Mouse (Mus musculus) midbrain, embryonic 15.5 days (tissue): ENCODE measurements at regions not wholly inside any gene's neighbourhood (a gene's known extent, or its start where the extent isn't known, plus 50 kb on each side); places are given as distances from the start of the nearest gene placed in this dataset.

ENCODE experiments used
- ATAC-seq: fragments of 200-750 bp; cut with Nextera tagmentation; replicated peaks from 2 replicates; pipeline ENCODE4 v1.8.0; 2017; ENCODE audit warnings: moderate TSS enrichment
- H3K27ac ChIP-seq: fragments of 300-500 bp; sonication (generic); 2 replicates; pipeline ENCODE4 v1.5.1; 2015; ENCODE audit warnings: mild to moderate bottlenecking, inconsistent platforms
- H3K27me3 ChIP-seq: fragments of 300-500 bp; sonication (generic); replicated peaks from 2 replicates; pipeline ENCODE4 v1.6.1; 2015; ENCODE audit warnings: inconsistent platforms
- H3K36me3 ChIP-seq: fragments of 300-500 bp; sonication (generic); replicated peaks from 2 replicates; pipeline ENCODE4 v1.6.1; 2015; ENCODE audit warnings: inconsistent platforms
- H3K4me1 ChIP-seq: fragments of 300-500 bp; sonication (generic); 2 replicates; pipeline ENCODE4 v1.6.1; 2015; ENCODE audit warnings: inconsistent platforms
- H3K4me2 ChIP-seq: fragments of 300-500 bp; sonication (generic); 2 replicates; pipeline ENCODE4 v1.6.1; 2015; ENCODE audit warnings: inconsistent platforms, mild to moderate bottlenecking, moderate library complexity
- H3K4me3 ChIP-seq: fragments of 300-500 bp; sonication (generic); 2 replicates; pipeline ENCODE4 v1.5.1; 2015; ENCODE audit warnings: mild to moderate bottlenecking, inconsistent platforms
- H3K9ac ChIP-seq: fragments of 300-500 bp; sonication (generic); 2 replicates; pipeline ENCODE4 v1.6.1; 2015; ENCODE audit warnings: mild to moderate bottlenecking, inconsistent platforms
- H3K9me3 ChIP-seq: fragments of 300-500 bp; sonication (generic); 2 replicates; pipeline ENCODE4 v1.6.1; 2016; ENCODE audit warnings: inconsistent platforms
- WGBS: fragments of 180-500 bp; shearing (Covaris S2); methylation state at CpG from one replicate; pipeline ENCODE4 v1.1.7; 2015; ENCODE audit warnings: mixed read lengths; 5-methylcytosine and 5-hydroxymethylcytosine counted together

- no peaks in the 10 kb centered on the region for H3K4me1 ChIP-seq
- no peak overlapping the region for H3K4me3 ChIP-seq
- H3K27me3 ChIP-seq = no peaks in the 10 kb centered on the region
- WGBS = 84% methylated on average over 3 of the region's 3 CpGs
- ATAC-seq = no peak
- no peak overlapping the region for H3K4me2 ChIP-seq
- H3K9me3 ChIP-seq = no peaks in the 10 kb centered on the region
- no peak overlapping the region for H3K9ac ChIP-seq
- H3K27ac ChIP-seq = no peak overlapping the region
- no peaks in the 10 kb centered on the region for H3K36me3 ChIP-seq
Observed at GRCm38 (mm10) chr1:119247117-119247516, 174.9 kb downstream of the Inhbb start.

DNA sequence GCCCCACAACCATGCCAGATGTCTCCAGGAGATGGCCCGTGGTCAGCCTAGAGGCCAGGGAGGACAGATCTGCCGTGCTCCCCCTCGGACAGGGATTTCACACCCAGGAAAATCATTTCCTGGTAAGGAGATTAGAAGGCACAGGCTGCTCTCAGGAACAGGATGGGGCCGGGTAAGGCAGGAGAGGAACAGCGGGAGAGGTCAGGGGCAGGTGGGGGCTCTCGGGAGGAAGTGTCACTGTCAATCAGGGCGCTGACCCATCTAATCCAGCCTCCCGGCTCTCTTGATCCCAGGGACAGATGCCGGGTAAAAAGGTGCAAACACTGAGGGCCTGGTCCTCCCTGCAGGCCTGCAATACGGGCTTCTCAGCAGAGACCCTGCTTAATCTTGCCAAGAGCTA is 183.6 kb downstream of the Inhbb start:
- no peak for ATAC-seq
- Histone ChIP-seq H3K4me1 (no peaks in the 10 kb centered on the region), H3K27me3 (no peaks in the 10 kb centered on the region), H3K9ac (no peak overlapping the region), H3K27ac (no peak overlapping the region), H3K36me3 (no peaks in the 10 kb centered on the region), H3K9me3 (no peaks in the 10 kb centered on the region), H3K4me3 (no peak overlapping the region), H3K4me2 (no peak overlapping the region)
- WGBS = 37% methylated on average over 10 of the region's 10 CpGs

- H3K27ac ChIP-seq = no peak overlapping the region
- no peak for ATAC-seq
- H3K4me1 ChIP-seq = no peaks in the 10 kb centered on the region
- no peaks in the 10 kb centered on the region for H3K36me3 ChIP-seq
- no peak overlapping the region for H3K9ac ChIP-seq
- WGBS = 74% methylated on average over 3 of the region's 3 CpGs
- no peak overlapping the region for H3K4me2 ChIP-seq
- H3K9me3 ChIP-seq = no peaks in the 10 kb centered on the region; the same call in 1 of the 2 replicates
- no peak overlapping the region for H3K4me3 ChIP-seq
- H3K27me3 ChIP-seq = no peaks in the 10 kb centered on the region
Observed at GRCm38 (mm10) chr1:119236787-119237186, 183.4 kb upstream of the Gli2 start.

GRCm38 (mm10) chr1:119234449-119234848 is 181.0 kb upstream of the Gli2 start:
- WGBS = 86% methylated on average over 9 of the region's 9 CpGs

DNA sequence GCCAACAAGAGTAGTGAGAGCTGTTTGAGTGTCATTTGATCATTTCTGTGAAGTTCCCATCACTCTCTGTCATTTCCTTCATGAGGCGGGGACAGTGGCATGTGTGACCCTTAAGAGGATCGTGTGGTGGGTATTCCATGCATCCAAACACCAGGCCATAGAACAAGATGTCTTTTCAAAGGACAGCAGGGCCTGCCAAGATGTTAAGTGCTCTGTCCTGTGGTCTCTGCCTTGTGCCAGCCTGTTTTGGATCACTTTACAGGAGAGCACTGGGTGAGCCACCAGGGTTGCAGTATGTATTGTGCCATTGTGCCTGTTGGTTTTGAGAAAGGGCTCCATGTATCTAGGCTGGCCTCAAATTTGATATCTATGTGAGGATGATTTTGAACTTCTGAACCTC is 173.6 kb upstream of the Gli2 start:
- no peak for ATAC-seq
- Histone ChIP-seq H3K4me2 (no peak overlapping the region), H3K4me3 (no peak overlapping the region), H3K27ac (no peak overlapping the region), H3K9ac (no peak overlapping the region), H3K27me3 (no peaks in the 10 kb centered on the region), H3K36me3 (no peaks in the 10 kb centered on the region), H3K9me3 (no peaks in the 10 kb centered on the region), H3K4me1 (no peaks in the 10 kb centered on the region)
- 87% methylated on average over 2 of the region's 2 CpGs for WGBS

More at GRCm38 (mm10) chr1:119234449-119234848, 181.0 kb upstream of the Gli2 start:
- Histone ChIP-seq H3K4me2 (no peak overlapping the region), H3K27ac (no peak overlapping the region), H3K36me3 (no peaks in the 10 kb centered on the region), H3K9ac (no peak overlapping the region), H3K4me3 (no peak overlapping the region), H3K27me3 (no peaks in the 10 kb centered on the region), H3K9me3 (no peaks in the 10 kb centered on the region; the same call in 1 of the 2 replicates), H3K4me1 (no peaks in the 10 kb centered on the region)
- no peak for ATAC-seq

GRCm38 (mm10) chr1:119223876-119224275 is 170.5 kb upstream of the Gli2 start:
- Histone ChIP-seq H3K27me3 (no peaks in the 10 kb centered on the region), H3K9me3 (no peaks in the 10 kb centered on the region), H3K9ac (no peak overlapping the region), H3K4me2 (no peak overlapping the region), H3K4me1 (no peaks in the 10 kb centered on the region), H3K27ac (no peak overlapping the region), H3K4me3 (no peak overlapping the region), H3K36me3 (no peaks in the 10 kb centered on the region)
- ATAC-seq = no peak
- WGBS = 88% methylated on average over 8 of the region's 8 CpGs

GRCm38 (mm10) chr1:119221901-119222300 is 168.5 kb upstream of the Gli2 start:
- 89% methylated on average over 6 of the region's 6 CpGs for WGBS
- no peaks in the 10 kb centered on the region for H3K9me3 ChIP-seq
- no peaks in the 10 kb centered on the region for H3K27me3 ChIP-seq
- no peak overlapping the region for H3K9ac ChIP-seq
- H3K4me1 ChIP-seq = no peaks in the 10 kb centered on the region
- H3K4me3 ChIP-seq = no peak overlapping the region
- H3K36me3 ChIP-seq = no peaks in the 10 kb centered on the region
- H3K27ac ChIP-seq = no peak overlapping the region
- H3K4me2 ChIP-seq = no peak overlapping the region
- no peak for ATAC-seq

DNA sequence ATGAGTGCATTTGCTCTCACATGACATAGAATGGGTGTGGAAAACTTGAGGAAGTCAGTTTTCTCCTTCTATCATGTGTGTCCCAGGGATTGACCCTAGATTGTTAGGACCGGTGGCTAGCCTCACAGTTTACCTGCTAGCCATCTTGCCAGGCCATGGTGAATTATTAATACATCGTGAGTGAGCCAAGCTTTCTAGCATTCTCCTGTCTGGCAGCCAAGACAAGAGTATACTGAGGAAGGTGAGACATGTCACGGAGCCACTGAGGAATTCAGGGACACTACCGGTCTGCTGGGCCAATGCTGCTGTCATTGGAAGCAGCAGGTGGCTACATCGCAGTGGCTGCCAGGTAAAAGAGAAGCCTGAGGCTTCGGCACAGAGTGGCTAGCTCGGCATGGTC is 167.6 kb upstream of the Gli2 start:
- H3K27ac ChIP-seq = no peak overlapping the region
- no peak overlapping the region for H3K4me2 ChIP-seq
- H3K9me3 ChIP-seq = no peaks in the 10 kb centered on the region
- WGBS = 81% methylated on average over 7 of the region's 7 CpGs
- H3K4me1 ChIP-seq = no peaks in the 10 kb centered on the region
- no peaks in the 10 kb centered on the region for H3K27me3 ChIP-seq
- no peaks in the 10 kb centered on the region for H3K36me3 ChIP-seq
- no peak overlapping the region for H3K4me3 ChIP-seq
- no peak overlapping the region for H3K9ac ChIP-seq
- ATAC-seq = no peak

- no peak overlapping the region for H3K27ac ChIP-seq
- H3K9ac ChIP-seq = no peak overlapping the region
- H3K4me1 ChIP-seq = no peaks in the 10 kb centered on the region
- H3K9me3 ChIP-seq = no peaks in the 10 kb centered on the region
- H3K4me2 ChIP-seq = no peak overlapping the region
- H3K36me3 ChIP-seq = no peaks in the 10 kb centered on the region
- H3K27me3 ChIP-seq = no peaks in the 10 kb centered on the region
- H3K4me3 ChIP-seq = no peak overlapping the region
- WGBS = 81% methylated on average over 10 of the region's 10 CpGs
- no peak for ATAC-seq
Observed at GRCm38 (mm10) chr1:119219817-119220216, 166.4 kb upstream of the Gli2 start.

GRCm38 (mm10) chr1:119217387-119217786 is 164.0 kb upstream of the Gli2 start:
- 59% methylated on average over 4 of the region's 4 CpGs for WGBS
- no peak for ATAC-seq

GRCm38 (mm10) chr1:119209607-119210007 is 156.2 kb upstream of the Gli2 start:
- 58% methylated on average over 7 of the region's 7 CpGs for WGBS
- no peak overlapping the region for H3K27ac ChIP-seq
- ATAC-seq = no peak

More at GRCm38 (mm10) chr1:119217387-119217786, 164.0 kb upstream of the Gli2 start:
- no peaks in the 10 kb centered on the region for H3K36me3 ChIP-seq
- no peaks in the 10 kb centered on the region for H3K4me1 ChIP-seq
- H3K4me3 ChIP-seq = no peak overlapping the region
- H3K27me3 ChIP-seq = no peaks in the 10 kb centered on the region
- H3K9me3 ChIP-seq = no peaks in the 10 kb centered on the region
- H3K9ac ChIP-seq = no peak overlapping the region
- no peak overlapping the region for H3K4me2 ChIP-seq
- no peak overlapping the region for H3K27ac ChIP-seq

DNA sequence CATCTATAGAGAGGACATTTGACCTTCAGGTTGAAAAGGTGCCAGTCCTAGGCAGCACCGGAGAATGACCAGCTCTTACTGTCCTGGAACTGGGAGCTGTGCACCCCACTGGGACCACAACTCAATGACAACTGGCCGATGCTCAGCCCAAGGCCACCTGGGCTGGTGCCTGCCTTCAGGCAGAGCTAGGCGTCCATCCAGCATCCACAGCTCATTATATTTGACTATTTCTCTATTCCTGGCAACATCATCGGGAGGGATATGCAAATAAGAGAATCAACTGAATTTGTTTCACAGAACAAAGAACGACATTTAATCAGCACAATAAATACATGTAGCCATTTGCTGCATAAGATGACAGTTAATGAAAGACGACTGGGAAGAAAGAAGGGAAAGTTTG is 149.0 kb upstream of the Gli2 start:
- Histone ChIP-seq H3K27ac (no peak overlapping the region), H3K4me1 (0 out of 2 replicates have a peak, but pooled peaks cover under 1% of the 10 kb centered on the region), H3K9me3 (no peaks in the 10 kb centered on the region), H3K36me3 (no peaks in the 10 kb centered on the region), H3K4me2 (no peak overlapping the region), H3K9ac (no peak overlapping the region), H3K4me3 (no peak overlapping the region), H3K27me3 (no peaks in the 10 kb centered on the region)
- 66% methylated on average over 6 of the region's 6 CpGs for WGBS
- no peak for ATAC-seq

More at GRCm38 (mm10) chr1:119209607-119210007, 156.2 kb upstream of the Gli2 start:
- Histone ChIP-seq H3K27me3 (no peaks in the 10 kb centered on the region), H3K4me1 (no peaks in the 10 kb centered on the region), H3K36me3 (no peaks in the 10 kb centered on the region), H3K4me3 (no peak overlapping the region), H3K9me3 (no peaks in the 10 kb centered on the region), H3K4me2 (no peak overlapping the region), H3K9ac (no peak overlapping the region)

GRCm38 (mm10) chr1:119197415-119197700 is 143.9 kb upstream of the Gli2 start:
- no peak overlapping the region for H3K9ac ChIP-seq
- ATAC-seq = no peak
- H3K27ac ChIP-seq = no peak overlapping the region
- H3K4me2 ChIP-seq = no peak overlapping the region
- peaks cover 6% of the 10 kb centered on the region; the same call in 1 of the 2 replicates for H3K4me1 ChIP-seq
- WGBS = 31% methylated on average over 7 of the region's 7 CpGs
- H3K36me3 ChIP-seq = no peaks in the 10 kb centered on the region
- no peaks in the 10 kb centered on the region for H3K27me3 ChIP-seq
- H3K4me3 ChIP-seq = no peak overlapping the region
- no peaks in the 10 kb centered on the region for H3K9me3 ChIP-seq
